Mouse (Mus musculus): ENCODE data around the gene Pla2g15. TPM values are rescaled to one million over a fixed set of nuclear protein-coding genes. Genes with fewer than 3 reads are reported as not detected.

The Pla2g15 gene
- polyA plus RNA-seq, 1 experiment from 2014 or later = 7.9 TPM

DNA sequence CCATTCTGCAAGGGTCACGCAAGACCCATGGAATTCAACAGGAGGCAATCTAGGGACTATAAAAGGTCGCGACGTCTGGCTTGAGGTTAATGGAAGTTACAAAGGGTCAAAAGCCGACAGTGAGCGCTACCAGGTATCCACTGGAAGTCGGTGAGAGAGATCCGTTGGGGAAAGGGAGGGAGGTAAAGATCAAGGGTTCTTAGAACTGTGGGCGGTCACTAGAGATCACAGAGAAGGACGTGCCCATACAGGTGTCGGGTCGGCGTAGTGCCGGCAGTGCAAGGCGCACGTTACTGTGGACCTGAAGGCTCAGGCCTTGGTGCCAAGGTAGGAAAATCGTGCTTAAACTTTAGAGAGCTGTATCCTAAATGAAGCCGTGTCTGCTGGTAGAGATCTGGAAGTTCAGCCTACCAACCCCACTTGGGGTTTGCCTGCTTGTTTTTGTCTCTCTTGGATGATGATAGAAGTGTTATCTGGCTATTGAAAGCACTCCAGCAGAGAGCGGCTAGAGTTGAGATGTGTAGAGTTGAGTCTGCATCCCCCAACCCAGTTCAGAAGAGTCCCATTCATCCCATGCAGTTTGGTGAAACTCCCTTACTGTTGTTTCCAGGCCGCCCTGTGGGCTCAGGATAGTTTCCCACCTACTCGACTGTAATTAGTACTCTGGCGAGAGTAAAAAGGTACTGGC, 12.8 kb upstream of the Pla2g15 start:
- TF ChIP-seq CTCF (IDR thresholded peaks at IDR 0.05; ENCODE audit: low read depth) = no peak
- H3K4me3 ChIP-seq (ENCODE audit: low read depth, low read length) = peak overlapping the region; percentile 54
- H3K9me3 ChIP-seq (ENCODE audit: control insufficient read depth) = no peaks in the 10 kb centered on the region
- H3K4me2 ChIP-seq (replicated peaks; ENCODE audit: low read depth) = peak overlapping the region; percentile 82
- H3K36me3 ChIP-seq (ENCODE audit: control insufficient read depth, insufficient read depth) = peaks cover 15% of the 10 kb centered on the region
- H3K9ac ChIP-seq (ENCODE audit: low read depth, low read length) = peak overlapping the region; percentile 58; the same call in 1 of the 2 replicates
- 0 out of 2 replicates have a peak, but pooled peaks cover 3% of the 10 kb centered on the region for H3K4me1 ChIP-seq (replicated peaks; ENCODE audit: control insufficient read depth, insufficient read depth, low read length)
- H3K27me3 ChIP-seq (replicated peaks; ENCODE audit: control insufficient read depth, insufficient read depth, low read length) = 0 out of 2 replicates have a peak, but pooled peaks cover 3% of the 10 kb centered on the region
- ATAC-seq = no peak
- 8% methylated on average over 22 of the region's 22 CpGs for WGBS
- H3K27ac ChIP-seq (ENCODE audit: low read depth, low read length) = peak overlapping the region; percentile 87

DNA sequence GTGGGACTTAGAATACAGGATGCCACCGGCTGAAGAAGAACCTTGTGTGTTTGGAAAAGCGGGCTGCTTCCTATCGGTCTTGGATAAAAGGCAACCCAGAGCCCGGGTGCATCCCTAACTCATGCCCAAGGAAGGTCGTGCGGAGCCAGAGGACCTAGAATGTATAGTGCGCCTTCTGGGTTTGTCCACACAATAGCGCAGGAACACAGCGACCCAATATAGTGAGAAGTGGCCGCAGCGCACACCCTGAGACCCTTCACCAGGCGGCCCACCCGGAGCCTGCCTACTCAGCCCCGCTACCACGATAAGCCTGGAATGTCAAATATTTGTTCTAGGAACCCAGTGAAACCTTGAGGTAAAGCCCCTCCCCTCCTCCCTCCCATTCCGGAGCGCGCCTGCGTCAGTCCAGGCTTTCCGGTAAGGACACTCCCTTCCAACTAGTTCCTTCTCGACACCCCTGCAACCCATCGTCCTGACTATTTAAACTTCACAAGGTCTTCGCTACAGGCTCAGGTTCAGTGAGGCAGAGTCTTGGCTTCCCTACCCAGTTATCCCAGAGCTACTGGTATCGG, 12.2 kb upstream of the Pla2g15 start:
- peak overlapping the region; percentile 82 for H3K4me2 ChIP-seq (replicated peaks; ENCODE audit: low read depth)
- 0 out of 2 replicates have a peak, but pooled peaks cover 3% of the 10 kb centered on the region for H3K27me3 ChIP-seq (replicated peaks; ENCODE audit: control insufficient read depth, insufficient read depth, low read length)
- 0 out of 2 replicates have a peak, but pooled peaks cover 3% of the 10 kb centered on the region for H3K4me1 ChIP-seq (replicated peaks; ENCODE audit: control insufficient read depth, insufficient read depth, low read length)
- peak overlapping the region; percentile 51; the same call in 1 of the 2 replicates for H3K27ac ChIP-seq (ENCODE audit: low read depth, low read length)
- ATAC-seq = no peak
- H3K36me3 ChIP-seq (ENCODE audit: control insufficient read depth, insufficient read depth) = peaks cover 8% of the 10 kb centered on the region
- WGBS = under 1% methylated on average over 24 of the region's 24 CpGs
- H3K9me3 ChIP-seq (ENCODE audit: control insufficient read depth) = no peaks in the 10 kb centered on the region
- TF ChIP-seq CTCF (IDR thresholded peaks at IDR 0.05; ENCODE audit: low read depth) = no peak
- peak overlapping the region; percentile 54 for H3K4me3 ChIP-seq (ENCODE audit: low read depth, low read length)
- H3K9ac ChIP-seq (ENCODE audit: low read depth, low read length) = peak overlapping the region; percentile 45; the same call in 1 of the 2 replicates

DNA sequence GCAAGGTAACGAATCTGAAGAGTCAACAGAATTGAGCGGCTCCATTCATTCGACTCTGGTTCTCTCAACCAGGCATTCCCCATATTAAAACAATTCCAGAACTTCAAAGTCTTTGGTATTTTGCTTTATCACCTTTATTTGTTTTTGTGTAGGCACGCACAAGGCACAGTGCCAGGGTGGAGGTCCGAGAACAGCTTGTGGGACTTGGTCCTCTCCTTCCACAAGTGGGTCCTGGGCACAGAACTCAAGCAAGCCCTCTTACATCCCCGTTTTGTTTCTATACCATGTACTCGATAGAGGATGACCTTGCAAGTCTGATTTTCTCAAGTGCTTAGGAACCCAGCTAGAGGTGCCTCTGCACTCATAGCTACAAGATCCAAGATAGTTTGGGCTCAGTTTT, 11.6 kb upstream of the Pla2g15 start:
- no peak for ATAC-seq
- Histone ChIP-seq H3K4me1 (replicated peaks; ENCODE audit: control insufficient read depth, insufficient read depth, low read length) (0 out of 2 replicates have a peak, but pooled peaks cover 3% of the 10 kb centered on the region), H3K4me2 (replicated peaks; ENCODE audit: low read depth) (peak overlapping the region; percentile 82), H3K27me3 (replicated peaks; ENCODE audit: control insufficient read depth, insufficient read depth, low read length) (0 out of 2 replicates have a peak, but pooled peaks cover 3% of the 10 kb centered on the region), H3K36me3 (ENCODE audit: control insufficient read depth, insufficient read depth) (0 out of 2 replicates have a peak, but pooled peaks cover 3% of the 10 kb centered on the region), H3K9me3 (ENCODE audit: control insufficient read depth) (no peaks in the 10 kb centered on the region), H3K9ac (ENCODE audit: low read depth, low read length) (peak overlapping the region; percentile 45; the same call in 1 of the 2 replicates), H3K4me3 (ENCODE audit: low read depth, low read length) (peak overlapping the region; percentile 54), H3K27ac (ENCODE audit: low read depth, low read length) (peak overlapping the region; percentile 47; the same call in 1 of the 2 replicates)
- WGBS = 10% methylated on average over 7 of the region's 7 CpGs
- TF ChIP-seq CTCF (IDR thresholded peaks at IDR 0.05; ENCODE audit: low read depth) = no peak

DNA sequence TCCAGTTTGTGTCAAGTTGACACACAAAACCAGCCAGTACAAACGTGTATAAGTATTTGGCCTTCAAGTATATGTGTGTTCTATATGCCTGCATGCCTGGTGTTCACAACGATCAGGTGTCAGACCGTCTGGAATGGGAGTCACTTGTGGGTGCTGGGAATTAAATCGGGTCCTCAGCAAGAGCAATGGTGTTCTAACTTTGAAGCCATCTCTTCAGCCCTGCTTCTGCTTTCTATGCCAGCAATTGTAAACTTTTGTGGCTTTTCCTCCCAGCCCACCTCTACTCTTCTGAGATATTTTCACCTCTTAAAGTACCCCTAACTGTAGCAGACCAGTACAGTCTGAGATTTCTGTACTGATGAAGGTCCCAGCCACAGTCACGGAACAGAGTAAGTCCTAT, 10.0 kb upstream of the Pla2g15 start:
- H3K4me1 ChIP-seq (replicated peaks; ENCODE audit: control insufficient read depth, insufficient read depth, low read length) = no peaks in the 10 kb centered on the region
- no peak overlapping the region for H3K9ac ChIP-seq (ENCODE audit: low read depth, low read length)
- ATAC-seq = no peak
- 73% methylated on average over 5 of the region's 5 CpGs for WGBS
- H3K27ac ChIP-seq (ENCODE audit: low read depth, low read length) = no peak overlapping the region
- no peak overlapping the region for H3K4me3 ChIP-seq (ENCODE audit: low read depth, low read length)
- TF ChIP-seq CTCF (IDR thresholded peaks at IDR 0.05; ENCODE audit: low read depth) = no peak
- H3K9me3 ChIP-seq (ENCODE audit: control insufficient read depth) = no peaks in the 10 kb centered on the region
- H3K36me3 ChIP-seq (ENCODE audit: control insufficient read depth, insufficient read depth) = no peaks in the 10 kb centered on the region
- H3K27me3 ChIP-seq (replicated peaks; ENCODE audit: control insufficient read depth, insufficient read depth, low read length) = 0 out of 2 replicates have a peak, but pooled peaks cover 3% of the 10 kb centered on the region
- H3K4me2 ChIP-seq (replicated peaks; ENCODE audit: low read depth) = no peak overlapping the region

DNA sequence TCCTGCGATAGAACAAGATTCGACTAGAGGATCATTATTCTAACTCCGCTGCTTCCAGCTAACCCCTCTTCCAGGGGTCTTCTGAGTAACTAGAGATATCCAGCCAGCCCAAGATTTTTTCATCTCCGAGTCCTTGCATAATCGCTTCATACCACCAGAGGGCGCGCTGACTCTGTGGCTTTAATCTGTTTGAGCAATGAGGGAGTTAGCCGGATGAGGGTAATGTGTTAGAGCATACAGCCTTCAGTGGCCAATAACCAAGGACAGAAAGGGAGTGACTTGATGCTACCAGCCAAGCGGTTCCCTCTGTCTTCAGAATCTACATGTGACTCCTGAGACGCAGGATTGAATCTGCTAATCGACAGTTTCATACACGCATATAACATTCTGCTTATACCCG, 9.4 kb upstream of the Pla2g15 start:
- Histone ChIP-seq H3K9me3 (ENCODE audit: control insufficient read depth) (no peaks in the 10 kb centered on the region), H3K9ac (ENCODE audit: low read depth, low read length) (no peak overlapping the region), H3K4me3 (ENCODE audit: low read depth, low read length) (no peak overlapping the region), H3K4me1 (replicated peaks; ENCODE audit: control insufficient read depth, insufficient read depth, low read length) (no peaks in the 10 kb centered on the region), H3K4me2 (replicated peaks; ENCODE audit: low read depth) (no peak overlapping the region), H3K36me3 (ENCODE audit: control insufficient read depth, insufficient read depth) (no peaks in the 10 kb centered on the region), H3K27me3 (replicated peaks; ENCODE audit: control insufficient read depth, insufficient read depth, low read length) (0 out of 2 replicates have a peak, but pooled peaks cover 1% of the 10 kb centered on the region), H3K27ac (ENCODE audit: low read depth, low read length) (no peak overlapping the region)
- peak; percentile 99 for TF ChIP-seq CTCF (IDR thresholded peaks at IDR 0.05; ENCODE audit: low read depth)
- ATAC-seq = no peak
- WGBS = 6% methylated on average over 13 of the region's 13 CpGs

DNA sequence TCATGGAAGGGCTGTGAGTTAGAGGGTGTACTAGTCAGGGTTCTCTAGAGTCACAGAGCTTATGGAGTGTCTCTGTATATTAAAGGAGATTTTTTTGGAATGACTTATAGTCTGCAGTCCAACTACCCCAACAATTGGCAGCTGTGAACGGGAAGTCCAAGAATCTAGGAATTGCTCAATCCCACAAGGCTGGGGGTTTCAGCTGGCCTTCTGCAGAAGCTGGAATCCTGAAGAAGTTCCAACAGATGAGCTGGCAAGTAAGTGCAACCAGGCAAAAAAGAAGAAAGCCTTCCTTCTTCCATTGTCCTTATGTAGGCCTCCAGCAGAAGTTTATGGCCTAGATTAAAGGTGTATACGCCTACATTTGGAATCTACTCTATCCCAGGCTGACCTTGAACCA, 4.9 kb upstream of the Pla2g15 start:
- Histone ChIP-seq H3K9me3 (ENCODE audit: control insufficient read depth) (no peaks in the 10 kb centered on the region), H3K4me1 (replicated peaks; ENCODE audit: control insufficient read depth, insufficient read depth, low read length) (no peaks in the 10 kb centered on the region), H3K27ac (ENCODE audit: low read depth, low read length) (no peak overlapping the region), H3K9ac (ENCODE audit: low read depth, low read length) (no peak overlapping the region), H3K4me2 (replicated peaks; ENCODE audit: low read depth) (no peak overlapping the region), H3K36me3 (ENCODE audit: control insufficient read depth, insufficient read depth) (no peaks in the 10 kb centered on the region), H3K4me3 (ENCODE audit: low read depth, low read length) (no peak overlapping the region), H3K27me3 (replicated peaks; ENCODE audit: control insufficient read depth, insufficient read depth, low read length) (no peaks in the 10 kb centered on the region)
- ATAC-seq = no peak
- no peak for TF ChIP-seq CTCF (IDR thresholded peaks at IDR 0.05; ENCODE audit: low read depth)
- 52% methylated on average over 2 of the region's 2 CpGs for WGBS
